Mouse (Mus musculus) embryonic facial prominence, embryonic 13.5 days (tissue): ENCODE measurements around the gene Tspan4. TPM values are rescaled to one million over a fixed set of nuclear protein-coding genes. Genes with fewer than 3 reads are reported as not detected.

Experiments
- ATAC-seq: fragments of 200-750 bp; cut with Nextera tagmentation; 2 replicates; pipeline ENCODE4 v1.8.0; 2017; ENCODE audit warnings: low read depth; ENCODE audit not compliant: insufficient number of reproducible peaks, insufficient read depth, low FRiP score, low TSS enrichment
- H3K27ac ChIP-seq: fragments of 300-500 bp; sonication (generic); 2 replicates; pipeline ENCODE4 v1.5.1; 2015; ENCODE audit warnings: moderate library complexity, mild to moderate bottlenecking, inconsistent platforms
- H3K27me3 ChIP-seq: fragments of 300-500 bp; sonication (generic); 2 replicates; pipeline ENCODE4 v1.6.1; 2015; ENCODE audit warnings: mild to moderate bottlenecking, inconsistent platforms
- H3K36me3 ChIP-seq: fragments of 300-500 bp; sonication (generic); 2 replicates; pipeline ENCODE4 v1.6.1; 2015; ENCODE audit warnings: mild to moderate bottlenecking, inconsistent platforms
- H3K4me1 ChIP-seq: fragments of 300-500 bp; sonication (generic); 2 replicates; pipeline ENCODE4 v1.6.1; 2015; ENCODE audit warnings: inconsistent platforms
- H3K4me2 ChIP-seq: fragments of 300-500 bp; sonication (generic); 2 replicates; pipeline ENCODE4 v1.6.1; 2015; ENCODE audit warnings: moderate library complexity, mild to moderate bottlenecking, inconsistent platforms
- H3K4me3 ChIP-seq: fragments of 300-500 bp; sonication (generic); 2 replicates; pipeline ENCODE4 v1.5.1; 2015; ENCODE audit warnings: mild to moderate bottlenecking, inconsistent platforms
- H3K9ac ChIP-seq: fragments of 300-500 bp; sonication (generic); 2 replicates; pipeline ENCODE4 v1.6.1; 2015; ENCODE audit warnings: mild to moderate bottlenecking, inconsistent platforms
- H3K9me3 ChIP-seq: fragments of 300-500 bp; sonication (generic); 2 replicates; pipeline ENCODE4 v1.6.1; 2016; ENCODE audit warnings: inconsistent platforms
- whole genome bisulfite sequencing: fragments of 180-500 bp; shearing (Covaris S2); methylation state at CpG from one replicate; pipeline ENCODE4 v1.1.7; 2015; ENCODE audit warnings: mixed read lengths; 5-methylcytosine and 5-hydroxymethylcytosine counted together
- polyA plus RNA-seq: library from polyadenylated mRNA; unstranded; fragments of >200 nt; fragmentation: Nextera tagmentation; extraction: Ambion mirVana; gene quantifications from 2 replicates; pipeline ENCODE4 v1.2.1, GENCODE M21; 2015

Tspan4 gene
- polyA plus RNA-seq, 1 experiment from 2014 or later: 46.4 TPM

GRCm38 (mm10) chr7:141519795-141520194 lies 44.8 kb downstream of the Tspan4 start:
- Histone ChIP-seq H3K27ac (no peak overlapping the region), H3K4me2 (no peak overlapping the region), H3K9me3 (no peaks in the 10 kb centered on the region), H3K36me3 (peaks cover 43% of the 10 kb centered on the region), H3K27me3 (no peaks in the 10 kb centered on the region), H3K4me3 (no peak overlapping the region), H3K9ac (no peak overlapping the region), H3K4me1 (0 out of 2 replicates have a peak, but pooled peaks cover 4% of the 10 kb centered on the region)
- ATAC-seq: no peak
- 56% methylated on average over 1 of the region's 1 CpGs for WGBS

- no peak for ATAC-seq
- H3K4me1 ChIP-seq: 0 out of 2 replicates have a peak, but pooled peaks cover 4% of the 10 kb centered on the region
- H3K9me3 ChIP-seq: no peaks in the 10 kb centered on the region
- no peak overlapping the region for H3K9ac ChIP-seq
- H3K27me3 ChIP-seq: no peaks in the 10 kb centered on the region
- WGBS: 59% methylated on average over 4 of the region's 4 CpGs
- H3K36me3 ChIP-seq: peaks cover 47% of the 10 kb centered on the region
- no peak overlapping the region for H3K4me3 ChIP-seq
- H3K4me2 ChIP-seq: no peak overlapping the region
- no peak overlapping the region for H3K27ac ChIP-seq
Observed at GRCm38 (mm10) chr7:141523007-141523406, 48.0 kb downstream of the Tspan4 start.

- Histone ChIP-seq H3K9me3 (no peaks in the 10 kb centered on the region), H3K36me3 (peaks cover 55% of the 10 kb centered on the region), H3K4me2 (no peak overlapping the region), H3K9ac (0 out of 2 replicates have a peak overlapping the region, but pooled peaks have one; percentile 33), H3K4me1 (no peaks in the 10 kb centered on the region), H3K4me3 (no peak overlapping the region), H3K27ac (no peak overlapping the region), H3K27me3 (no peaks in the 10 kb centered on the region)
- 83% methylated on average over 4 of the region's 4 CpGs for WGBS
- ATAC-seq: no peak
Observed at GRCm38 (mm10) chr7:141524271-141524670, 49.2 kb downstream of the Tspan4 start.

GRCm38 (mm10) chr7:141524760-141525579 lies 49.9 kb downstream of the Tspan4 start:
- 0 out of 2 replicates have a peak, but pooled peaks have one; percentile 59 for ATAC-seq
- no peak overlapping the region for H3K4me3 ChIP-seq
- H3K27me3 ChIP-seq: no peaks in the 10 kb centered on the region
- H3K4me2 ChIP-seq: no peak overlapping the region
- H3K9ac ChIP-seq: no peak overlapping the region
- WGBS: 53% methylated on average over 6 of the region's 6 CpGs
- H3K4me1 ChIP-seq: no peaks in the 10 kb centered on the region
- H3K36me3 ChIP-seq: peaks cover 62% of the 10 kb centered on the region
- H3K9me3 ChIP-seq: no peaks in the 10 kb centered on the region
- H3K27ac ChIP-seq: no peak overlapping the region

- Histone ChIP-seq H3K9ac (no peak overlapping the region), H3K4me3 (no peak overlapping the region), H3K4me2 (no peak overlapping the region), H3K4me1 (no peaks in the 10 kb centered on the region), H3K27ac (no peak overlapping the region), H3K27me3 (no peaks in the 10 kb centered on the region), H3K36me3 (peaks cover 67% of the 10 kb centered on the region), H3K9me3 (no peaks in the 10 kb centered on the region)
- no peak for ATAC-seq
- 86% methylated on average over 4 of the region's 4 CpGs for WGBS
Observed at GRCm38 (mm10) chr7:141525580-141525925, 50.5 kb downstream of the Tspan4 start.

- Histone ChIP-seq H3K4me3 (no peak overlapping the region), H3K9ac (no peak overlapping the region), H3K27ac (no peak overlapping the region), H3K4me1 (peaks cover 15% of the 10 kb centered on the region), H3K36me3 (peaks cover 6% of the 10 kb centered on the region), H3K27me3 (no peaks in the 10 kb centered on the region), H3K9me3 (no peaks in the 10 kb centered on the region), H3K4me2 (no peak overlapping the region)
- no peak for ATAC-seq
- 70% methylated on average over 1 of the region's 1 CpGs for WGBS
Observed at GRCm38 (mm10) chr7:141535570-141535969, 60.5 kb downstream of the Tspan4 start.

GRCm38 (mm10) chr7:141538852-141539555 lies 64.0 kb downstream of the Tspan4 start:
- H3K27ac ChIP-seq: peak overlapping the region; percentile 81
- peak overlapping the region; percentile 81 for H3K9ac ChIP-seq
- H3K4me1 ChIP-seq: peaks cover 19% of the 10 kb centered on the region
- WGBS: 15% methylated on average over 18 of the region's 18 CpGs
- H3K27me3 ChIP-seq: no peaks in the 10 kb centered on the region
- H3K9me3 ChIP-seq: no peaks in the 10 kb centered on the region
- peak overlapping the region; percentile 78 for H3K4me2 ChIP-seq
- H3K36me3 ChIP-seq: no peaks in the 10 kb centered on the region
- ATAC-seq: no peak
- peak overlapping the region; percentile 78 for H3K4me3 ChIP-seq

- H3K27me3 ChIP-seq: no peaks in the 10 kb centered on the region
- H3K4me1 ChIP-seq: peaks cover 19% of the 10 kb centered on the region
- peak within 1 kb of the TSS; percentile 81 for H3K9ac ChIP-seq
- peak within 1 kb of the TSS; percentile 78 for H3K4me3 ChIP-seq
- H3K36me3 ChIP-seq: no peaks in the 10 kb centered on the region
- no peaks in the 10 kb centered on the region for H3K9me3 ChIP-seq
- peak; percentile 93 for ATAC-seq
- H3K27ac ChIP-seq: peak within 1 kb of the TSS; percentile 81
- WGBS: 1% methylated on average over 46 of the region's 46 CpGs
- H3K4me2 ChIP-seq: peak within 1 kb of the TSS; percentile 78
Observed at GRCm38 (mm10) chr7:141539556-141540311, 64.7 kb downstream of the Tspan4 start, which contains the start of gene Chid1. Gene Chid1, minus strand, starts transcription at chr7:141539857.

- no peaks in the 10 kb centered on the region for H3K9me3 ChIP-seq
- 58% methylated on average over 13 of the region's 13 CpGs for WGBS
- no peaks in the 10 kb centered on the region for H3K27me3 ChIP-seq
Observed at GRCm38 (mm10) chr7:141540312-141541081, 65.5 kb downstream of the Tspan4 start.

GRCm38 (mm10) chr7:141541681-141542080 lies 66.6 kb downstream of the Tspan4 start:
- H3K27me3 ChIP-seq: no peaks in the 10 kb centered on the region
- H3K4me3 ChIP-seq: no peak overlapping the region
- 59% methylated on average over 4 of the region's 4 CpGs for WGBS
- no peaks in the 10 kb centered on the region for H3K36me3 ChIP-seq
- ATAC-seq: no peak
- no peak overlapping the region for H3K9ac ChIP-seq
- H3K4me2 ChIP-seq: no peak overlapping the region
- no peaks in the 10 kb centered on the region for H3K9me3 ChIP-seq
- peaks cover 19% of the 10 kb centered on the region for H3K4me1 ChIP-seq
- no peak overlapping the region for H3K27ac ChIP-seq

More at GRCm38 (mm10) chr7:141540312-141541081, 65.5 kb downstream of the Tspan4 start:
- H3K27ac ChIP-seq: peak overlapping the region; percentile 81
- H3K4me2 ChIP-seq: peak overlapping the region; percentile 78
- H3K4me3 ChIP-seq: peak overlapping the region; percentile 78
- peak; percentile 28; the same call in 1 of the 2 replicates for ATAC-seq
- peak overlapping the region; percentile 81 for H3K9ac ChIP-seq
- H3K36me3 ChIP-seq: no peaks in the 10 kb centered on the region
- H3K4me1 ChIP-seq: peaks cover 19% of the 10 kb centered on the region

GRCm38 (mm10) chr7:141542588-141542987 lies 67.5 kb downstream of the Tspan4 start:
- Histone ChIP-seq H3K9me3 (no peaks in the 10 kb centered on the region), H3K27me3 (no peaks in the 10 kb centered on the region), H3K4me3 (no peak overlapping the region), H3K27ac (no peak overlapping the region), H3K4me1 (peaks cover 19% of the 10 kb centered on the region), H3K4me2 (no peak overlapping the region), H3K36me3 (no peaks in the 10 kb centered on the region), H3K9ac (no peak overlapping the region)
- 90% methylated on average over 2 of the region's 2 CpGs for WGBS
- ATAC-seq: no peak
